Mouse (Mus musculus): Measurements from ENCODE around the gene Ankrd39.

DNA sequence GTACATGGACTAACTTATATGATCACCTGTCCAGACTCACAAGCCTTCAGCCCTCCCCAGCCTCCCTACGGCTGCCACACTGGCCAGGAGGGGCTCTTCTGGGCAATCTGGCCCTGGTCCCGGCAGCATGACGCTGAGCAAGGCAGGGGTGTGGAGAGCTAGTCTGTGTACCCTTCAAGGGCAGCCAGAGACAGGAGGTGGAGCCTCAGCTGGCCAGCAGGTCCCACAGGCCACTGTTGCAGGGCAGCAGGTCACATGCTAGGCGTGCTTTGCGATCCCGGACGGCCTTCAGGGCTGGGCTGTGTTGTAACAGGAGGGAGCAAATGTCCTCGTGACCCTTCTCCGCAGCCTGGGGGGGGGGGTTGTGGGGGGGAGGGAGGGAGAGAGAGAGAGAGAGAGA lies 8.1 kb downstream of the Ankrd39 start, which contains the start of gene Gm42417:
- TF ChIP-seq CTCF (IDR thresholded peaks at IDR 0.05) (no peak), EP300 (IDR thresholded peaks at IDR 0.05) (no peak)
